Mouse (Mus musculus): ENCODE data around the gene Arl15.

Gene Arl15

DNA sequence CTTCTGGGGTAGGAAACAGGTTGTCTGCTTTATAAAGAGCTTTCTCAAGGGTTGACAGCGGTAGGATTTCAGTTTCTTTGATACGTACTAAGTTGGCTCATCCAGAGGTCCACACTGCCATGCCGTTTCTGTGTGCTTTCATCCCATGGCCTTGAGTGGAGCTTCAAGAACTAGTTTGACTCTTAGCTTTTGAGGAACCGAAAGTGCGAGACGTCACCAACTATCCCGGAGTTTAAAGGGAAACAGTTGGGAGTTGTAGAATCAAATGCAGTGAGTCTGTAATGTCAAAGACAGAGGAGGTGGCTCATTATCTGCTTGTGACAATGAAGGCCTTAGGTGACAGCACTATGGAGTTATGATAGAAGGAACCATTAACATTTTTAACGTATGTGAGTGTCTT lies 49.6 kb downstream of the Arl15 start:
- no peak for DNase-seq (ENCODE audit: low read depth, low spot score)

- DNase-seq (ENCODE audit: low read depth, low spot score): no peak
Observed at GRCm38 (mm10) chr13:113844717-113845116, 50.4 kb downstream of the Arl15 start.

DNA sequence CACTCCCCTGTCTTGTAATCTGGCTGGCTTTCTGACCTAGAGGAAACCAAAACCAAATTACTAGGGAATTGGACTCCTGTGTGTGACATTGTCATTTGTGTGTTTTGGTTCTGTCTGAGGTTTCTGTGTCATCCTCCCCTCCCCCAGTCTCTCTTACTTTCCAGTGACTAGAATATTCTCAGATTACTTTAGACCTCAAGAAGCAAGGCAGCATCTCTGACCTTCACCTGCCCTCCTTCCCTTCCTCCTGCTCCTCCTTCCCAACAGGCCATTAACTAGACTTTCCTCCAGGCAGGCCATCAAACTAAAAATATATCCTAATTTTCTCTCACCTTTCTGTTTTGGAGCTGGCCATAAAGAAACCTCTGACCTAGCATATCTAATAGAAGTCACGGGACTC lies 50.9 kb downstream of the Arl15 start:
- no peak for DNase-seq (ENCODE audit: low read depth, low spot score)

GRCm38 (mm10) chr13:113846413-113846812 lies 52.1 kb downstream of the Arl15 start:
- no peak for DNase-seq (ENCODE audit: low read depth, low spot score)

DNA sequence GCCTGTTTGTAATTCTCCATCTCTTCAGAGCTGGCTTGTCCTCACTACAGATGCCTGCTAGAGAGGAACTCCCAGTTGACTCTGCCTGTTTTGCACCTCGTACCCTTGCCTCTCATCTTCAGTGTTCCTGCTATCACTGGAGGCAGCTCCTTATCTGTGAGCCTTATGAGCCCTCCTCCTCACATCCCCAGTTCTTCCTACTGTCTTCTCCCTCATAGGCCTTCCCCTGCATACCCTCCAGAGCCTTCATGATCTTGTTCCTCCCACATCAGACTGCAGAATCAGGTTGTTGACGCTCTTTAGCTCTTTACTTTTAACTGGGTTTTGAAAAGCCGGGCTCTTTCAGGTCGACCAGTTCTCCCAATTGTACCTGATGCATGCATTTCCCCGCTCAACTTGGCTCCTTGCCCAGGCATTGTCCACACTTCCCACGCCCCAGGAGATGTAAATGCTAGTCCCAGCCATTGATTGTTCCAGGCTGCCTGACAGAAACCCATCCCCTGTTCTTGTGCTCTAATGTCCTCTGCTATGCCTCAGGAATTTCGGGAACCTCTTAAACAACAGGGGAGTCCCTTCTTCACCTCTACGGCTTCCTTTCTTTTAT lies 56.2 kb downstream of the Arl15 start:
- no peak for DNase-seq (ENCODE audit: low read depth, low spot score)

DNA sequence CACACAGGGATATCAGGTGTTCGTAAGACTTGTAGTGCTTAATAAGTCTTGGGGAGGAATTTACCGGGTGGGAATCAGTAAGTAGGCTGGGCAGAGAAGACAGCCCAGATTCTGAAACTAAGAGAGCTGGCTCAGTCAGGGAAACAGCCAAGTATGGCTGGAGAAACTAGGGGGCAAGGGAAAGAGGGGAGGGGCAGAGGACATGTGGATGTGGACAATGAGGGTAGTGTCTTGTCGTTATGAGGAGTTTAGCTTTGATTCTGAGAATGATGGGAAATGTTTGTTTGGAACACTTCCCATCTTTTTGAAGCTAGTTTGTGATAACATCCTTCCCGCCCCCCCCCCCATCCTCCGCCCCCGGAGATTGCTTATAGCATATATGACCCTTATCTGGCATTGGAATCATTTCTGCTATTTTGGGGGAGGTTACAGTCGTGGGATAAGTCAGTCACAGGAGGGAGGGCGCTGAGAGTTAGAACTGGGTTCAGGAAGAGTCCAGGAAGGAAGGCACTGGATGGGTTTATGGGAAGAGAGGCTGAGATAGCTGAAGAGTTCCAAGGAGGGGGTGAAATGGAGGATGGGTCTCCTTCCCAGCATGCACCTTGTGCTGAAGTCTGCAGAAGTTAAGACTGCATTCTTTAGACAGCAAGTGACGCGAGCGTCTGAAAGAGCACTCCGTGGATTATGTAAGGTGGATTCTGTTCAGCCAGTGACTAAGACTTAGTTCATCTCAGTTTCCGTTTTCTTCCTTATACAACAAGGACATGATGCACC lies 57.5 kb downstream of the Arl15 start:
- no peak for DNase-seq (ENCODE audit: low read depth, low spot score)

GRCm38 (mm10) chr13:113852376-113852666 lies 58.0 kb downstream of the Arl15 start:
- no peak for DNase-seq (ENCODE audit: low read depth, low spot score)

DNA sequence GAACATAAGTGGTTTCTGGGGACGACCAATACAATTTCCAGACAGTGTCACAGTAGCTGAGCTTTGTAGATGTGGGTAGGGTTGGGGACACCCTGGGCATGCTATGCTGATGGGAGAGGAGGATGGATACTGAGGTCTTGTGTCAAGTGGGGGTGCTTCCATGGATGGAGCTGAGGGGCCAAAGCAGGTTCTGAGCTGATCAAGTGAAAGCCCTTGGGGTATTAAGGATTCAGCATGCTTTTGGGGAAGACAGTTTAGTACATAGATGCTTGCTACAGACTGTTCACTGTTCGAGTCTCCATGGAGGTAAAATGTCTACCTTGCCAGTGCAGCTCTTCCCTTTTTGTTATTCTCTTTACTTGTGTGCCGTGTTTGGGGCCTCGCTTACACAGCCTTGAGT lies 59.8 kb downstream of the Arl15 start:
- DNase-seq (ENCODE audit: low read depth, low spot score): no peak

- DNase-seq (ENCODE audit: low read depth, low spot score): no peak
Observed at GRCm38 (mm10) chr13:113854551-113855312, 60.4 kb downstream of the Arl15 start.

- DNase-seq (ENCODE audit: low read depth, low spot score): no peak
Observed at GRCm38 (mm10) chr13:113856946-113857345, 62.6 kb downstream of the Arl15 start.

DNA sequence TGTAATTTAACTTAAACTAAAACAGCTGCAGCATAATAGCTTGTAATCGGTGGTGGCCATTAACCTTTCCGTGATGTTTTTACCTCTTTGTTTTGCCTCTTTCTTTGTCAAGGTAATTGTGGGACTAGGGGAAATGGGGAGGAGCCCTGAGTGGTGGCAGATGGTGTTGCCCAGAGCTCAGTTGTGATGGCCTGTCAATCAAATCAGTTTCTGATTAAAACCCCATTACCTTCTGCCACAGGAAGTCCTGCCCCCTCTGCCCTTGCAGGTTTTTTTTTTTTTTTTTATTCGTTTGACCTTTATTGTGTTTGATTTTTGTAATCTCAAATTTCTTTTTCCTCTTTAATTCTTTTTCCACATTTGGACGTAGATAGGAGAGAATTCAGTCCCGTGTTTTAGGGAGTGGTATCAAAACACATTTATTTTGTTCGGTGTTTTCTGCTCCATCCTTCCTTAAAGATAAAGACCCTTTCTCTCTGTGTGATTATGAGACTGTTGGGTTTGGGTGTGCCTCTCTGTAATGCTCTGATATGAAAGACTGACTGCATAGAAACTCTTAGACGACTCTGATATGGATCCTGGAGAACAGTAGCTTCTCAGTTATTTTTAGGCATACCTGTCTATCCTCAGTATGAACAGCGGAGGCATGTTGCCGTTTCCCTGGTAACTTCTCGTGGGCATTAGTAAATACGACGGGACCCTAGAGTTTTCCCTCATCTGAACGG lies 64.5 kb downstream of the Arl15 start:
- DNase-seq (ENCODE audit: low read depth, low spot score): no peak

GRCm38 (mm10) chr13:113859392-113859776 lies 65.1 kb downstream of the Arl15 start:
- no peak for DNase-seq (ENCODE audit: low read depth, low spot score)

DNA sequence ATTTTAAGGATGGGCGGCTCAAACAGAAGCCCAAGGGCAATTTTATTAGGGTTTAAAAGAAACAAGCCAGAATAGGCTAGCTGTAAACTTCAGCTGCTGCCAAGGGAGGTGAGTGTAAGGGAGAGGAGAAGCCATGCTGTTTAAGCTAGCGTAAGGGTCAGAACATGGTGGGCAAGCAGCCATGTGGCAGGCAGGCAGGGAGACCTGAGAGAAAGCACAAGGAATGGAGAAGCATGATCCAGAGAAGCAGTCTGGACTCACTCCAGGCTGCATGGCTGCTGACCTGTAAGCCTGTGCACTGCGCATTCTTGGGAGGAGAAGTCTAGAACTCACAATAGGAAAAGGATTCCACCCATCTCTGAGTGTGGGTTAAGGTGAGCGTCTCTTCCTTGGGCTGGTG lies 66.5 kb downstream of the Arl15 start:
- no peak for DNase-seq (ENCODE audit: low read depth, low spot score)

GRCm38 (mm10) chr13:113861231-113861630 lies 66.9 kb downstream of the Arl15 start:
- DNase-seq (ENCODE audit: low read depth, low spot score): no peak

DNA sequence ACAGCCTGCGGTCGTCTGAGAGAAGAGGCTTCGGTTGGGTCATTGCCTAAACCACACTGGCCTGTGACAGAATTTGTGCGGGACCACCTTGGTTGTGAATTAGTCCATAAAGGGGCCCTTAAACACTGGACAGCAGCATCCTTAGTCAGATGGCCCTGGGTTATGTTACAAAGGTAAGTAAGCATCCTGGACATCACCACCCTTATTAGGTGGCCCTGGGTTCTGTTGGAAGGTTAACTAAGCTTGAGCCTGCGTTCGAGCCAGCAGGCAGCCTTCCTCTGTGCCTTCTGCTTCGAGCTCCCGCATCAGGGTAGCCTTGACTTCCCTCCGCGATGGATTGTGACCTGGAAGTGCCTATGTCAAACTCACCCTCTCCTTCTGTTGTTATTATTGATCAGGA lies 68.6 kb downstream of the Arl15 start:
- DNase-seq (ENCODE audit: low read depth, low spot score): no peak

DNA sequence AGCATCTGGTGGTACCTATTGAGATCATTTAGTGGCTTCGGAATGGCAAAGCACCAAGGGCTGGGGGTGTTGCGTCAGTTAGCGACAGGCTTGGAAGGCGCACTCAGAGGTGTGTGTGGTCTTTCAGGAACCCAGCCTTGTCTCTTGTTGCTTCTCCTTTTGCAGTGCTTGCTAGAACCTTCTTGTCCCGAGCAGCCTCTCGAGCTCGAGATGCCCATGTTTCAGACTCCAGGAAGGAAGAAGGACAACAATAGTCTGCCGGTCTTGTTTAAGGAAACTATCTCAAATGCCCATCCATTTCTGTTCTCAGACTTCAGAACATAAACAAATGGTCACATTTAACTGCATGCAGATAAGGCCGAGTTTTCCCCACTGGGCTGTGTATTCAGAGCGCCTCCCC lies 69.4 kb downstream of the Arl15 start:
- DNase-seq (ENCODE audit: low read depth, low spot score): no peak

GRCm38 (mm10) chr13:113864278-113864677 lies 70.0 kb downstream of the Arl15 start:
- DNase-seq (ENCODE audit: low read depth, low spot score): no peak

DNA sequence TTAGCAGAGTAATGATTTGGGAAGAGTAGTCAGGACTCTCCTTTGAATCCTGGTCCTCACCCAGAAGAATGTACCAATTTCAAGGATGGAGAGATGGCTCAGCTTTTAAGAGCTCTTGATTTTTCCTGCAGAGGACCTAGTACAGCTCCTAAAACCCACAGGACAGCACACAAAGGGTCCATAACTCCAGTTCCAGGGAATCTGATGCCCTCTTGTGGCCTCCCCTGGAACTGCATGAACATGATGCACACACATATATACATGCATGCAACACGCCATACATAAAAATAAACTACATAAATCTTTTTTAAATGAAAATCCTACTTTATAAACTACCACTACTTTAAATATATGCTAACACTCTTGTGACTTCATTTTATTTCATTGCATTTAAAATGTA lies 70.6 kb downstream of the Arl15 start:
- peak; percentile 84 for DNase-seq (ENCODE audit: low read depth, low spot score)

DNA sequence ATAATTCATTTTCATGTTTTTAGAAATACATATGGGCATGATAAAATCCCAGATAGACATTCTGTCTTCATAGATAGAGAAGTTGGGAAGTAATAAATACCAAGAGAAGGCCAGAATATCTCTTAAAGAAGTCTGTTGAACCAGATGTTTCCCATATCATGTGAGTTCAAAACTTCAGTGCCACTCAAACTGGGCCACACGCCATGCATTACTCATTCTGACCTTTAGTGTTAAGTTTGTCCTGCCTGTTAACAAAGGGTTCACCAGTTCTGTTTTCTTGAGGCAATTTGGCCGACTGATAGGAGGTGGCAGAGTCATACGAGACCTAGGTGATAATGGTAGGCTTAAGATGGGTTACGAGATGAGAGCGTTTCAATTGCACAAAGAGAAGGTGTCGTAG lies 71.1 kb downstream of the Arl15 start:
- no peak for DNase-seq (ENCODE audit: low read depth, low spot score)

GRCm38 (mm10) chr13:113865806-113866205 lies 71.5 kb downstream of the Arl15 start:
- DNase-seq (ENCODE audit: low read depth, low spot score): peak; percentile 67

- DNase-seq (ENCODE audit: low read depth, low spot score): no peak
Observed at GRCm38 (mm10) chr13:113867736-113868135, 73.4 kb downstream of the Arl15 start.

Measured in forelimb bud, embryonic 11.5 days (tissue).